Mouse (Mus musculus): ENCODE measurements around the gene Tmem129.

Tmem129 gene

DNA sequence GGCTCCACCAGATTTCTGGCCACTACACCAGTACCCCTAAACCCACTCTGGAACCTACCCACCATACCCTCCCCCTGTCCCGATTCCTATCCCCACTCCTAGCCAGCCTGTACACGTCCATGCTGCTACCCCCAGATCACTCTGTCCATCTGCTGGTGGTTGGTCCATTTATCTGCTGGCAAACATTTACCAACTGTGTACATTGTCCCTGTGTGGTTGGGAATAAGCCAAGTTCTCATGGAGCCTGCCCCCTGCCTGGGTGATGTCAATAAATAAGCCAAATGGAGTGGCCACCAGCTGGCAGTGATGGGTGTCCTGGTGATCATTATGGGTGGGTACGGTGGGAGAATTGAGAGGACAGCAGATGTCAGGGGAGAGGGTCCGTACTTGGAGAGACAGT, 28.9 kb upstream of the Tmem129 start:
- no peak for DNase-seq (ENCODE audit: low spot score)

DNA sequence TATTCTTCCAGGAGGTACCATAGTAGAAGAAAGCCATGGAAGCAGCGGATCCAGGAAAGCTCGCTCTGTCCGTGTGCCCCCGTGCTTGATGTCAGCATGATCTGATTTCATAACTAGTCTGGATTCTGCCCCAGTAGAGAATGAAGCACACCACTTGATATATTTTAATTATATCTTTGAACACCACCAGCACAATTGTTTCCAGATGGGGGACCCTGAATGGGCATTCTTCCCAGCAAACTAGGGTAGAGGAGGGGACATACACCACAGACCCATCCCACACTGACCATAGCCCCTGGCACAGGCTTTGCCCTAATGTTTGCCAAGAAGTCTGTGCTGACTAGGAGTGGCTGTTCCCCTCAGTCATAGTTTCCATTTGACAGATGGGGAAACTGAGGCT, 26.7 kb upstream of the Tmem129 start:
- no peak for DNase-seq (ENCODE audit: low spot score)

DNA sequence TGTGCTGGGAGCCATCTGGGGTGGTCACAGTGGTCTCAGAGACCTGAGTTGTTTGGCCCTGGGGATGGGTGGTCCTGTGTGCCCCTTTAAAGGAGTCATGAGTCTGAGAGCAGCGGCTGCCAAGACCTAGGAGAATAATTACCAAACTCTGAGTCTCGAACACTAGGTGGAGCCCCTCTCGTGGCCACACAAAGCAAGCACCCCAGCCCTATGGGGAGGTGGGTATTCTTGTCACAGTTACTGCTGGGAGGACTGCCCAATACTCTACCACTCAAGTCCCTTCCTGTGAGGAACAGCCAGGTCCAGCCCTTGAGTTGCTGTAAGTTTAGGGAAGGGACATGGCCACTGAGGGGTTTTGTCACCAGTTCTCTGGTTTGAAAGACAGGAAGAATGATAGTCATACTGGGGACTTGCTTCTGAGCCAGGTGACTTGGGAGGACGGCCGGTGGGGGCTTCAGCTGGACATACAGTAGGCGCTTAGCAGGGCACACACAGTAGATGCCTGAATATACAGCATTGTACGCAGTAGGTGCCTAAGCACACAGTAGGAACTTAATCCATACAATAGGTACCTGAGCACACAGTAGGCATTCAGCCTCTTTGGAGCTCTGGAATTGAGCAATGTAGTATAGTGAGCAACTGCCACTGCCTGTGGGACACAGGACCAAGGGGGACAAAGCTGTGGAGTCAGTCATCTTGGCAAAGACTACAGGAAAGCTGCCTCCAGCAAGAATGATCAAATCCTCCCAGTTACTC, 25.9 kb upstream of the Tmem129 start:
- no peak for DNase-seq (ENCODE audit: low spot score)

DNA sequence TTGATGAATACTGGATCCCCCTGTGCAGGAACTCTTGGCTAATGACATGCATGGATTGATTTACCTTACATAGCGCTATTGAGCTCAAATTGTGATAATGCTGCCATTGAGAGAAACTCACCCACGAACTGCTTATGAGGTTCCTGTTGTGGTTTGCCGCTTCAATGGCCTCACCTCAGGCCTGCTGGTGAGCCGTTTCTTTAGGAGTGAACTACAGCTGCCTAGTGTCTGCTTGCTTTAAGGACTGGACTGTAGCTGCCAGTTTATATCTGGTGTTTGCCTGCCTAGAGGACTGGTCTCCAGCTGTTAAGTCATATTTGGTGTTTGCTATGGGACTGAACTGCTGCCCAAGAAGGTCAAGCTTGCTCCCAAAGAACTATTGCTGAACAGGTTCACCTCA, 24.7 kb upstream of the Tmem129 start:
- no peak for DNase-seq (ENCODE audit: low spot score)

DNA sequence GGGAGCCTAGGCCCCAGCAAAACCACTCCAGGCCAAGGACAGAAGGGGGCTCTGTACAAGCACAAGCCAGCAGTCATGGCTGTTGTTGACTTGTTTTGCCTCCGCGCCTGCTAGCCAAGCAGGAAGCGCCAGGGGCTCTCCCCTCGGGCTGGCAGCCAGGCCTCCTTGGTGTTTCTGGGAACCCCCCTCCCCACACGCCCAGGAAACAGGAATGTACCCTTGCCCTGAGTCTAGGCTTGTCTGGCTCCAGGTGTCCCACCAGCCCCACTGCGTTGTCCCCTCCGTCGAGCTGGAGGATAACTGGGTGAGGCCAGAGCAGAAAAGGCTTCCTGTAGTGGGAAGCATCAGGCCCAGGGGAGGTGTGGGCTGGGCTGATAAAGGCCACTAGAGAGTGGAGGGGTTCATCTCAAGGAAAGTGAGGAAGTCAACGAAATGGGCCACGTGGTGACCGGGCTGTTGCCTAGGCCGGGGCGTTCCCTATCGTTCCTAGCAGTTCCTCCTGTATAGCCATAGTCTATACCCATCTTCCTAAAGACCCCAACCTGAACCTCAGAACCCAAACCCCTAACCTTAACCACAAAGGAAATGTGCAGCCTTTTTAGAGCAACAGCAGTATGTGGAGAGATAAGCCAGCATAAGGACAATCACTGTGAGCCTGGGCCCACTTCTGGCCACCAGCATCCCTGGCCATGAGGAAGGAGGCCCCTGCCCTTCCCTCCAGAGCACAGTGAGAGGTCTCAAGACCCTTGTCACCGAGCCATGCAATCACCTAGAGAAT, 23.6 kb upstream of the Tmem129 start:
- DNase-seq (ENCODE audit: low spot score): no peak

DNA sequence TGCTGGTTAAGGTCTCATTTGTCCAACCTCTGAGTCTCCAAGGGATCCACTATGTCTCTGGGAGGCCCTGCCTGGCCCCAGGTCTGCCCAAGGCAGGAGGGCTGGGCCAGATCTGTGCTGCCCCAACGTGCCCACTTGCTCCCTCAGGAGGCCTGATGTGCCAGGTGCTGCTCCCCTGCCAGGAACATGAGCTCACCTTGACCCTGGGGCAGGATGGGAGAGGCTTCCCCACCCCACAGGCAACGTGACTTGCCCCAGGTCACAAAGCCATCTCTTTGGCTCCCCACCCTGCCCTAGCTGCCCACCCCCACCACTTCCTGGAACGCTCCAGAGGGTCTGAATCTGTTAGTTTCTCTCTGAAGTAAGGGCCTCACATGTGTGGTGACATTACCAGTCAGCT, 22.8 kb upstream of the Tmem129 start:
- DNase-seq (ENCODE audit: low spot score): no peak

DNA sequence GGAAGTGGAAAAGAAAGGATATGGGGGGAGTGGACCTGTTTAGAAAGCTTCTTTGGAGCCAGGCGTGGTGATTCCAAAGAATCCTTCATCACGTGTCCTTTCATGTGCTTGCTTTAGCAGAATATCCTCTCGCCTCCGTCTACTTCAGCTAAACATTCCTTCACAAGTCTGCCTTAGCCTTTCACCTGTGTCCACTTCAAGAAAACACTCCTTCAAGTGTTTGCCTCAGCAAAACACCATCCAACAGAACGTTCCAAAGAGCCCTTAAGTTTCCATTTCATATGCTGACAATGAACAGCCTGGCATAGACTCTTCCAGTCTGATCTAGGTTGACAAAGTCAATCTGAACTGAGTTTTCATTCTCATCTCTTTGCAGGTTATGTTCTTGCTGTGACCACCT, 20.0 kb upstream of the Tmem129 start:
- no peak for DNase-seq (ENCODE audit: low spot score)

DNA sequence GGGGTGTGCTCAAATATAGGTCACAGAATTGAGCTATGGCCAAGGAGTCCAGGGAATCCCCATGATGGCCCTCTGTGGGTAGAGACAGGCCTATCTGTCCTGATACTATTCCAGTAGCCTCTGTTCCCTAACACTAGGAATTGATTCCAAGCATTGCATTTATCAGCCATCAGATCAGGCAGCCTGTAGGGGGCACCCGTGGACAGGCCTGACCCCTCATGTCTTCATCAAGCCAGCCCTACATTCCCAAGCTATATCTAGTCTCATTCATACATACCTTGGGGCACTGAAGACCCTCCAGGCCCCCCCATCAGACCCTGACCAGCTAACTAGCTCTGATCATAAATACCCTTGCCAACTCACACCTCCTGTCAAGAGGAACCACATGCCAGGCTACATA, 17.7 kb upstream of the Tmem129 start:
- no peak for DNase-seq (ENCODE audit: low spot score)

DNA sequence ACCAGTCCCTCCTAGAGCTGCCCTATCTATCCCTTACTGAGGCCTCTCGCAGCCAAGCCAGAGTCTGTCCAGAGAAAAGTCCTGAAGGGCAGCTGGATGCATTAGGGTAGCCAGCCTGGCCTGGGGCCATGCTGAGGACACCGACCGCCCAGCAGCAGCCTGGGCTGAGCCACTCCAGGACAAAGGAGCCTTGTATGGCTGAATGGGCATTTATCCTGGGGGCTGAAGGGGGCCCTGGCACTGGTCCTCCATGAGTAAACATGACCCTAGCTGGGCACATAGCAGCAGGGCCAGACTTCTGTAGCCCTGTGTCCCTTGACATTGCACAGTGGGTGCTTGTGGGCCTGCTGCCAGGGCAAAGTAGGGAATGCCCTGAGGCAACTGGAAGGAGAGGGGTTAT, 16.2 kb upstream of the Tmem129 start:
- DNase-seq (ENCODE audit: low spot score): no peak

DNA sequence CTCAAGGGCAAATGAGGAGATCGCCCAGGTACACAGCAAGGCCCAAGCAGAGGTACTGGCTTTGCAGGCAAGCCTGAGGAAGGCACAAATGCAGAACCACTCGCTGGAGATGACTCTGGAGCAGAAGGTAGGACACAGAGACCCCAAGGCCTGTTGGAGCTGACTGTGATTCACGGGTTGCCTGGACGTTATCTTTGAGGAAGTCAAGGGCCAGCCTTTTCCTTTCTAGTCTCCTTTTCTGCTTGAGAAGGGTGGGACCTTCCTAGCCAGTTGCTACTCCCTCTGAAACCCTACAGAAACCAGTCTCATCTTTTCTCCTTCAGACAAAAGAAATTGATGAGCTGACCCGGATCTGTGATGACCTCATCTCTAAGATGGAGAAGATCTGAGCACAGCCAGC, 13.4 kb upstream of the Tmem129 start:
- DNase-seq (ENCODE audit: low spot score): no peak

DNA sequence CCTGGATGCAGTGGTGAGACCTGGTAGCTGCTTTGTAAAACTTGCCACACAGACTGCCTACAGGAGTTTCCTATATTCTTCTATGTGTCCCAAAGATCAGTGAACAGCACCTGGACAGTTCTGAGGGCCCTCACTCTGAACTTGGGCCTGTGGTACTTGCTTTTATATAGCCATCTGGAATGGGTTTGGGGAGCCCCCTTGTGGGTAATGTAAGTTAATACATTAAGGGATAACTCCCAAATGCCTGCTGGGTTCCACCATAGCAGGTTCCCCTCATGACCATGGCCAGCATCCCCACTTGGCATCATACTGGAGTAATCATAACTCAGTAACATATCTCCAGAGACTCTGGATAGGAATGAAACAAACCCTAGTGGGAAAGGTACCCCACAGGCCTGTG, 10.0 kb upstream of the Tmem129 start:
- DNase-seq (ENCODE audit: low spot score): no peak

DNA sequence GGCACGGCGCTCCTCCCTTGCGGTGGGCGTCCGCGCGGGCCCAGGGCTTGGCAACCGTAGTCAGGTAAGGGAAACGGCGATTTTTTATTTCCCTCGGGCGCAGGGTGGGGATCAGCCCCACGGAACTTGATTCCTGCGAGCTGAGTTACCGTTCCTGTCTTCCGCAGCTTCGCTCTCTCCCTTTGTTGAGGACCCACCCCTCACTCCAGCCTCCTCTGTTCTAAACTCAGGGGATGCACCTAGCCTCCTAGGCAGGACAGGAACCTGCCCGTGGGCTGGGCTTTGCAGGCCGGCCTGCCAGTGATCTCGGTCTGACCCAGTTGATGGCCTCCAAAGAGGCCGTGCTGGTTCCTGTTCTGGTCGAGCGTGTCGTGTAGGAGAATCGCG, 441 bp upstream of the Tmem129 start:
- DNase-seq (ENCODE audit: low spot score): no peak

DNA sequence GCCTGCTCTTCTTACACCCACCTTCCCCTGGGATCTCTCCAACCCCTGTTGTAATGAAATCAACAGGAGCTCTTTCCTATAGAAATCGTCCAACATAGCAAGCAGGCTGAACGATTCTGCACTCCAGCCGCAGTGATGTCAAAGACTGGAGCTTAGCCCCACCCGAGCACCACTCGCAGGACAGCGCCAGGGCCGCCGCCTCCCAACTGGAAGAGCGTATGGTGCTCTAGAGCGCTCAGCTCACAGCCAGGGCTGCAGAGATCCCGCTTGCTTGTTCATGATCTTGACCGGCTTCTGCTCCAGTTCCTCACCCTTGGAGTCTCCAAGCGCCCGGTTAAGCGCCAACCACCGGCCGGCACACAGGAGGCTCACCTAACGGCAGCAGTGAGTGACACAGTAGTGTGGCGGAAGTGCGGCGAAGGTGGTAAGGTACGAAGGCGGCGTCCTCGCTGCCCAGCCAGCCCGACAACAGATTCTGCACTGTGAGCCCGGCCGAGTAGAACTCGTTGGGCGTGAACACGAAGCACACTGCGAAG, 897 bp downstream of the Tmem129 start:
- no peak for DNase-seq (ENCODE audit: low spot score)

DNA sequence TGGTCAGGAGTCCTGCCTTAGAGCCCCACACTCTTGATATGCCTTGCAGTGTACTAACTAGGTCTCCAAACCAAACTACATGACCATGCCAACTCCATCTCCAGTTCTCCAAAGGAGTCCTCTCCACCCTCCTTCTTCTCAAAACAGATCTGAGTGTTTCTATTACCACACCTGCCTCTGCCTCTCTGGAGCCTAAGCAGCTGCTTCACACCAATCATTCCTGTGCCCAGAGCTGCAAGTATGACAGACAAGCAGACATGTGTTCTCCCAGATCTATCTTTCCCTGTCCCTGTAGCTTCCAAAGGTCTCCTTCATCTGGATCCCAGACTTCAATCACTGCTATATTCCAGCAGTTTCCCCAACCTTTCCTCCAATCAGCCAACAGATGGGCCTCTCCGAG, 1.5 kb downstream of the Tmem129 start:
- no peak for DNase-seq (ENCODE audit: low spot score)

DNA sequence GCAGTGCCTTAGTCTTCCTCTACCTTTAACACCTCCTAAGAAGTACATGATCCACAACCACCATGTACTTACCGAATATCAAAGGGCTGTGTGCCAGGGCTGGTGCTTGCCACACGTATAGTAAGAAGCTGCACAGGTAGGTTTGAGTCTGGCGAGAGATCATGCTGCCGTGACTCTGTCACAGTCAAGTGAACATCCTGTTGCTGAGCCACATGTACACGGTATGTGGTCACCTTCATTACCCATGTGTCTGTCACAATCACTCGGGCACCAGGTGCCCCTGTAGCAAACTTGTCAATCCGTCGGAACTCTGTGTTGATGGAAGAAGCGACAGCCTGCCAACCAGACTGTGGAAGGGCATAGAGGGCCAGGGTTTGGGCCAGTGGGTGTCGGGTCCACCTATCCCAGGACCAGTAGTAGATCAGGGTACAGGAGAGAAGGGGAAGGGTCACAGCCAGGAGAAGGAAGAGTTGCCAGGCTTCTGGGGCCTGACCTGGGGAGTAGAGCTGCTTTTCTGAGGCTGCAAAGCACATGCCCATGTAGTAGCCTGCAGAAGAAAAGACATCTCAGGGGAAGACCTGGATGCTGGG, 2.9 kb downstream of the Tmem129 start:
- DNase-seq (ENCODE audit: low spot score): no peak

DNA sequence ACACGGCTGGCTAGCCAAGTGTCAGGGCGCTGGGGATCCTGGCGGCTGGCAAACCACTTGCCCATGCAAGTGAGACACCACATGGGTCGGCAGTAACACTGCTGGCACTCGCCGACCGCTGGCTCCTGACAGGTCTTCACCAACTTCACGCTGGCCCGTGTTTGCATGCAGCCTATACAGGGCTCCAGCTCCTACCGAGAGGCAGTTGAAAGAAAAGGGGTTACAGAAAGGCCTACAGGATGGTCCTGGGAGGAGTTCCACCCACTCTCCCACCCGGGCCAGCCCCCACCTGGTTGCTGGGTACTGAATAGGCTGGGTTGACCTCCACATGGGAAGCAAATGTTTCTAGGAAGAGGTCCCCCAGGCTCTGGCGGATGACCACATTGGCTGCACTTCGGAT, 3.8 kb downstream of the Tmem129 start:
- no peak for DNase-seq (ENCODE audit: low spot score)

DNA sequence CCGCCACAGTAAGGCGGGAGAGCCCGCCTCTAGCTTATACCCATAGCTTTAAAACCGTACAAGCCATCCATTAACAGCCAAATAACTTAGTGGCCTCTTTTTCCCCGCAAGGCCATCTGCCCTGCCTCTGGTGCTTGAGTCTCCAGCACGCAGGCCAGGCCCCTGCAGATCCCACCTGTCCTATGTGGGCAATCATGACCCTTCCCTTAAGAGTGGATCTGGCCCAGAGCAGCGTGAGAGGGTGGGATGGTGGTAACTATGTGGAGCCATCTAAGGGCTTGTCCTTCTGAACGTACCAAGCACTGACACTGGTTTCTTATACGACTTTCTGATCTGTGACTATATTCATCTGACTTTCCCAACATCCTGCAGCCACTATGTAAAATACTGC, 5.4 kb downstream of the Tmem129 start:
- no peak for DNase-seq (ENCODE audit: low spot score)

DNA sequence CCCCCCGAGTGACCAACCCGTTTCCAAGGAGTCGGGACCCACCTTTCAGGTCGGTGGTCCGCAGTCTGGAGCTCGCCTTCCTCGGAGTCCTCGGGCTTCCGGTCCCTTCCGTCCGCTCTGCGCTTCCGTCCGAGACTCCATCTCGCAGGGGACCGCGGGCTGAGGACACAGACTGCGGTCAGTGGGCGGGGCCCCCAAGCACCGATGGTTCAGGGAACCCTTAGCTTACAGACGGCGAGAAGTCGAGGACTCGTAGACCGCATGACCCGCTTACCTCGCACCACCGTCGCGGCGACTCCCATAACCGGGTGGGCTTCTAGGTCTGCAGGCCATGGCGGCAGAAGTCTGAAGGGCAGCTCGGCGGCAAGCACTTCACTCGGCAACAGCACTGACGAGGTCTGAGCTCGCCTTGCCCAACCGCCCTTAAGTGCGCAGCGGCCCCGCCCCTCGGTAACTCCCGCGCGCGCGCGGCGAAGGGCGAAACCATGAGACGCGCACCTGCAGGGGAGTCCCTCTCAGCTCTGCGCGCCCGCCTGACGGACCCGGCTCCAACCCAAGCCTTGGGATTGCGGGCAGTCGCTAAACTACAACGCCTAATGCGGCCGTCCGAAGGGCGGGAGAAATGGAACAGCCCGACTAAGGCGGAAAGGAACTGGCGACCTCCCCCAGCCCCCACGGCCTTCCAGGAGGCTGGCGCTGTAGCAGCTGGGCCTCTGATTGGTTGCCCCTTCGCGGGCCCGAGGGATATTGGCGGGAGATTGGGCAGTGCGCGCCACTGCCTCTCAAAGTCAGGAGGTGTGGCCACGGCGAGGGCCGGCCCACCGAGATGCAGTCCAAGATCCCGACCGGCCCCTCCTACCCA, 6.1 kb downstream of the Tmem129 start, which contains the start of gene Slbp:
Gene Slbp (minus strand): TSS at position 654 of the 862 bp plus-strand sequence.
- DNase-seq (ENCODE audit: low spot score): peak; percentile 77

DNA sequence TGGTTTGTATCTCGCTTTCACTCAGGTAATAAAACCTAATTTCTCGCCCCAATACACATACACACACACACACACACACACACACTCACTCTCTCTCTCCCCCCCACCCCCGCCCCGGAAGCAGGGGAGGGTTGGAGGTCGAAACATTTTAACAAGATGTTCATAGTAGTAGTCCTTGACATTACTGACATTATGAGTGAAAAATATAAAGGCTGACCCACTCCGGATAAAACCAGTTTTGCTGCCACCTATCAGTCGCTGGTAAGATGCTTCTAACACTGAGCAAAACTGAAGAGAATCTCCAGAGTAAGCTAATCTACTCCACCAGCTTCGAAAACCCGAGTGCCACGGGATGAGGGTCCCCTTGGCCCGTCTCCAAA, 6.7 kb downstream of the Tmem129 start:
- no peak for DNase-seq (ENCODE audit: low spot score)

DNA sequence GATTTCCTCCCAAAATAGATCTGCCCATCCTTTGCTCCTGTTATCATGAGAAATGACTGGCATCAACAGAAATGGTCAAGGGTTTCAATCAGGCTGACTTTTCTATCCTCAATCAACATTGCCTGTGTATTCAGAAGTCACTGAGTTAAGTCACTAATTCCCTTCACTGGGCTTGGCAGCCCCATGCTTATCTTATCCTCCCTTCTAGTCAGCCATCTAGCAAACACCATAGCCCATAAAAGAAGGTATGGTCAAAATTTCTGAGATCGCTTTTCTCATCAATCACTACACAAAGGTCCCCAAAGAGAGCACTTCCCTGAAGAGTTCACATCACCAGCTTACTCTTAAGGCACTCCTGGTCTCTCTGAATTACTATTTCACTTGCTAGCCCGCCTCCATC, 7.2 kb downstream of the Tmem129 start:
- DNase-seq (ENCODE audit: low spot score): no peak

DNA sequence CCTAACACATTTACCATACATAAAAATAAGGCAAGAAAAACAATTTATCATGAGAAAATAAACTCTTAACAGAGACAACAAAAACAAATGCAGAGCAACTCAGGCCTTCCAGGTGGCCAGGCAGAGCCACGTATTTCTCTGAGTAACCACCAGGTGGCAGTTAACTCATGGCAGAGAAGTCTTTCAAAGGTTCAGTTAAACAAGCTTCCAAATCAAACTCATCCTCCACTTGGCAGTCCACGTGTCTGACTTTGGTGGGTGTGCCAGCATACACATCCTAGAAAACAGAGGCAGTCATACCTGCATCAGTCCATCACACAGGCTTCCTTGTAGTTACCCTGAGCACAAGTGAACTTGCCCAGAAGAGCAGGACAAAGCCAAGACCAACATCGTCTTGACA, 17.6 kb downstream of the Tmem129 start:
- no peak for DNase-seq (ENCODE audit: low spot score)

DNA sequence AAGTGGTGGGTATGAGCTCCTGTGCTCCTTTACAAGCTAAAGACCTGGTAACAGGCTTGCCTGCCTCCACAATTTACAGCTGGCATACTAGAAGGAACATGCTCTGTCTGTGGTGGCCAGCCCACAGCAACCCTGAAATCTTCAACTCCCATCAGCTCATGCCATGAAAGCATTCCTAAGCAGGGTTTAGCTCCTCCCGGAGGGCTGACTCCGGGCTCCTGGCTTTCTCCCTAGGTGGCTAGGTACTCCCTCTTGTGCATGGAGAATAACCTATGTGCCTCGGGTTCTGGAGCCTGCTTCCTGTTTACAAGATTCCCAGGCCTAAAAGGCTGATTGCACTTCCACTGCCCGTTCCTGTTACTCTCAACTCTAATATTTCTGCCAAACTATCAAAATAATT, 19.4 kb downstream of the Tmem129 start:
- no peak for DNase-seq (ENCODE audit: low spot score)

Measured in urinary bladder, postnatal 10 days (tissue).